Mouse (Mus musculus) mouse embryonic stem cell (cell line): Measurements from ENCODE around the gene Mrpl57.
"Not testable (repeated sequence)": the region's sequence is repeated elsewhere in the genome, so short reads cannot be mapped to it uniquely, and the experiment has no call there.

Experiments
- in situ Hi-C, 2 experiments: fragments of 300-500 bp; cut with MboI; formaldehyde crosslinking; loops; 1 replicate in 1 of 2; 3 replicates in 1 of 2; pipeline ENCODE4 v1.14.3; 2019 to 2020; ENCODE audit warnings: low sequenced_read_pairs in 2 of 2, low pct_unique_long_range_greater_than_20kb in 1 of 2, mixed read lengths in 1 of 2; ENCODE audit not compliant: unreplicated experiment in 1 of 2

Mrpl57 gene

DNA sequence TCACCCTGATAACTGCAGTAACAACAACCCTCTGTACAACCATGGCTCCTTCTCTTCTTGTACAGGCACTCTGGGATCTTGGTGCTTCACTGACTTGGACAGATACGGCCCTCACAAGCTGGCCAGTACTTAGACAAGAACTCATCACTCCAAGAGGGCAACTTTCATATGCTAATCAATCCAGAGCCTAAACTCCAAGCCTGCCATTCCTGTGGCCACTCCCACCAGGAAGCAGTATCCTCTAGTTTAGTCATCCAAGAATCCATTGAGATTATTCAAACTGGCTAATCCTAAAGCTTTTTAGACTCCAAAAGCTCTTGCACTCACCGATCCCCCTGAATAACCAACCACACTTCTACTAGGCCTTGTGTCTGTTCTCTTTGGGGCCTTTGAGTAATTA, 26.9 kb downstream of the Mrpl57 start:
- in situ Hi-C loops, result no loop called here

DNA sequence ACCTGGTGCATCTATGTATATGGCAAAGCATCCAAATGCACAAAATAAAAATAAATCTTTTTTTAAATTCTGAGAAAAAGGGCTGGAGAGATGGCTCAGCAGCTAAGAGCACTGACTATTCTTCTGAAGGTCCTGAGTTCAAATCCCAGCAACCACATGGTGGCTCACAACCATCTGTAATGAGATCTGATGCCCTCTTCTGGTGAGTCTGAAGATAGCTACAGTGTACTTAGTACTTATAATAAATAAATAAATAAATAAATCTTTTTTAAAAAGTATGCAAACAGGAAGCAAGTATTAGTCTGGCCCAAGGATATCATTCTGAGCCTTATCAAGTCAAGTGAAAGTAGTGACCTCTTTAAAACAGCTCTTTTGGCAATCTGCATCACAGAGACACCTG, 30.0 kb downstream of the Mrpl57 start:
- in situ Hi-C loops, result not testable (repeated sequence)

DNA sequence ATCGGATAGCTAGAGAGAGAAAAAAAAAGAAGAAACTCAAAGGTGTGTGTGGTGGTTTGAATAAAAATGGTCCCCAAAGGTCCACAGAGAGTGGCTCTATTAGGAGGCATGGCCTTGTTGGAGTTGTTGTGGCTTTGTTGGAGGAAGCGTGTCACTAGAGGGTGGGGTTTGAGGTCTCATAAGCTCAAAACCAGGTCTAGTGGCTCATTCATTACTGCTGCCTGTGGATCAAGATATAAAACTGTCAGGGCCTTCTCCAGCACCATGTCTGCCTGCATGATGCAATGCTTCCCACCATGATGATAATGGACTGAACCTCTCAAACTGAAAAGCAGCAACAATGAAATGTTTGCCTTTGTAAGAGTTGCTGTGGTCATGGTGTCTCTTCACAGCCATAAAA, 32.6 kb downstream of the Mrpl57 start:
- in situ Hi-C loops, result no loop called here

DNA sequence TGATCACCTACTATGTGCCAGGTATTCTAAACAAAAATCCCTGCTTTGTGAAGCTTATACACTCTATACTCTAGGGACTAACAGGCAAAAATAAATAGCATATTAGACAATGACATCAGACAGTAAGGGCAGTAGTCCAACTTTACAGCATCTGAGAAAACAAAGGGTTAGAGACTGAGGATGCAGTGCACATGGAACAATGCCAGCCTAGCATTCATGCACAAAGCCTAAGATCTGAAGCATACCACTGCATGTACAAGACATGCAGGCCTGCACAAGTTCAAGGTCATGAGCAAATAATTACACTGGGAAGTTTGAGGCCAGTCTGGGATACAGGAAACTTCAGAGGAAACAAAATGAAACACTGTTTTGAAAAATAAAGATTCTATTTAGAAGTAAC, 33.5 kb downstream of the Mrpl57 start:
- in situ Hi-C loops, result no loop called here

DNA sequence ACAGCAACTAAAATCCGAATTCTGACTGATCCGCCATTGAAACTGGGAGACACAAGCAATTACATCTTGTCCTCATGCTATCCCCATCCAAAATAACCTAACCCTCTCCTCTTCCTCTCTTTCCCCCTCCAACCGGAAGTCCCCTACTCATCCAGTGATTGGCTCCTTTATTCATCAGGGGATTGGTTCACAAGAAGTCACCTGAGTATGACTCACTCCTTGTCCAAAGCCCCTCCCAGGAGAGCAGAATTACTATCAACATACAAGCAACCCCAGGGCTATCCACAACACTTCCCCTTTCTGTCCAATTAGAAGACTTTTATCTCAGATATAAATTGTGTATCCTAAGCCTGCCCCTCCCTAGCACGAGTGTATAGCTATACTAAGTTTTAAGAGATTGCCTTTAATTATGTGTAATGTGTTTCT, 36.0 kb downstream of the Mrpl57 start:
- in situ Hi-C loops, result no loop called here

DNA sequence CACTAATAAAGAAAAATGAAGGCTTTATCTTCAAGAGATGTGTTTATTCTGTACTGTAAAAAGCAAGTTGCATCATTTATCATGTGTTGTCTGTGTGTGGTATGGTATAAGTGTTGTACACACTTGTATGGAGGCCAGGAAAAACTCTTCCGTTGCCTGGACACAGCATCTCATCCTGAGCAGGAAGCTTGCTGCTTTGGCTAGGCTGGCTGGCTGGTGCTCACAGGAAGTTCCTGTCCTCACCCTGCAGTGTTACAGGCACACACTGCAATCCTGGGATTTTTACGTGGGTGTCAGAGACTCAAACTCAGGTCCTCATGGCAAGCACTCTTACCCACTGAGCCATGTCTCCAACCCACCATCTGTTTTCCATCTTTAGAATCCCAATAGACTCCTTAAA, 37.1 kb downstream of the Mrpl57 start:
- in situ Hi-C loops, result no loop called here

DNA sequence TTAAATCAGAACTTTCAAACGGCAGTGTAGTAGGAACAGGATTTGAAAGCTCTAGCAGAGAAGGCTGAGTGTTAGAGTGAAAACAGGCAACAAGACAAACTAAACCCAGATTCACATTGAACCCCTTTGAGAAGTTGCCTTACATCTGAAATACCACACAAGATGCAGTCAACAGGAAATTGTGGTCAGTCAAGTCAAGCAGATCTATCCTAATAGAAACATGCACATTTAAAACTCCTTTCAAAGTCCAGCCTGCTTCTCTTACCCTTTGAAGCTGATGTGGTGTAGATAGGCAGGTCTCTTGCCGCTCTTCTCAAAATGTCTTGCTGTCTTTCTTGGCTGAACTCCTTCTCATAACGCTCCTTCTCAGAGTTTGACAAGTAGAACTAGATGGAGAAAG, 39.2 kb downstream of the Mrpl57 start:
- in situ Hi-C loops, result no loop called here

DNA sequence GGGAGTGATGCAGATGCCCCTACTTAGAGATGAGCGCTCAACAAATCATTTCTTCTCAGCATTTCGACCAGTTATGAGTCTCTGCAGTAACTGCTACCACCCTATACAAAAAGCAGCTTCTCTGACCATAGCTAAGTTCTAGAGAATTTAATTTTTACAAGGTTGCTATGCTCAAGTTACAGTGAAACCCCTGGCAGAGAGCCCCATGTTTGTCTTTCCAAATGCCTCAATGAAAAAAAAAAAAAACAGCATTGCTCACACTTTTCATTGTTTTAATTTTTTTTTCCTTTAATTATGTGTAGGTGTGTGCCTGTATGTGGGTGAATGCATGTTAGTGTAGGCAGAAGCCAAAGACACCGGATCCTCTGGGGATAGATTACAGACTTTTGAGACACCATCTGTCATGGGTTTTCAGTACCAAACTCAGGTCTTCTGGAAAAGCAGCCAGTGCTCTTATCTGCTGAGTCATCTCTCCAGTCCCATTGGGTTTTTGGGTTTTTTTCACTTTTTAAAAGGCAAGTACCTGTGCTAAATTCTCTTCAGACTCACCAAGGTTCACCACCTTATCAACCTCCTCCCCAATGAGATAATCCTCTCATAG, 40.7 kb downstream of the Mrpl57 start:
- in situ Hi-C loops, result no loop called here

DNA sequence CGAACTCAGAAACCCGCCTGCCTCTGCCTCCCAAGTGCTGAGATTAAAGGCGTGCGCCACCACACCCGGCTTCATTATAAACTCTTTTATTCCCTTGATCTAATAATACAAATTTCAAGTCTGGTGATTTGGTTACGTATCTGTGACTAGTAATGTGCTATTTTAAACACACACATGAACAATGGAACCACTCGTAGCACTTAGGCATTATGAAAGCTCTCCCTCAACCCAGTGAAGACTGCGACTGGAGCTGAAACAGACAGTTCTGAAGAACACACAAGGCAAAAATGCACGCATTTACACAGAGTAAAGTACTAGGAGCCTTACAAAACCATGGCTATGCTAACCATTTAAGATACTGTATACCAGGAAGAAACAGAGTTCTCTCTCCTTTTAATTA, 51.9 kb downstream of the Mrpl57 start:
- in situ Hi-C loops, result no loop called here
